Mouse (Mus musculus) testis, adult 2 months (tissue): Measurements from ENCODE around the gene Csmd2. TPM values are rescaled to one million over a fixed set of nuclear protein-coding genes. Genes with fewer than 3 reads are reported as not detected.

Experiments
- H3K27ac ChIP-seq: fragments of 200-500 bp; 2 replicates; pipeline ENCODE4 v1.5.1; 2012; ENCODE audit warnings: low read depth, low read length; ENCODE audit not compliant: control insufficient read depth, insufficient read depth
- H3K27me3 ChIP-seq: fragments of 200-500 bp; 2 replicates; pipeline ENCODE4 v1.6.1; 2012; ENCODE audit warnings: mild to moderate bottlenecking, low read length, moderate library complexity; ENCODE audit not compliant: control insufficient read depth, insufficient read depth
- H3K36me3 ChIP-seq: fragments of 200-500 bp; 2 replicates; pipeline ENCODE4 v1.6.1; 2012; ENCODE audit warnings: mild to moderate bottlenecking, low read length; ENCODE audit not compliant: control insufficient read depth, insufficient read depth
- H3K4me1 ChIP-seq: fragments of 200-500 bp; 2 replicates; pipeline ENCODE4 v1.6.1; 2012; ENCODE audit warnings: low read length; ENCODE audit not compliant: control insufficient read depth, insufficient read depth
- H3K4me3 ChIP-seq: fragments of 200-500 bp; 2 replicates; pipeline ENCODE4 v1.5.1; 2012; ENCODE audit warnings: low read depth, mild to moderate bottlenecking, low read length, moderate library complexity, mixed read lengths; ENCODE audit not compliant: control insufficient read depth
- CTCF ChIP-seq: fragments of 200-500 bp; IDR thresholded peaks from 2 replicates; pipeline ENCODE4 v1.5.1; 2012; ENCODE audit warnings: low read depth, mild to moderate bottlenecking, inconsistent platforms, low read length, moderate library complexity; ENCODE audit not compliant: control insufficient read depth, insufficient read depth, insufficient replicate concordance
- POLR2A ChIP-seq: fragments of 200-500 bp; IDR thresholded peaks from 2 replicates; pipeline ENCODE4 v1.6.1; 2012; ENCODE audit warnings: low read depth, mild to moderate bottlenecking, inconsistent platforms, low read length, moderate library complexity; ENCODE audit not compliant: control insufficient read depth
- polyA plus RNA-seq: library from polyadenylated mRNA; depleted of rRNA; stranded (reverse); fragments of >200 nt; gene quantifications from 2 replicates; pipeline ENCODE4 v1.2.3, GENCODE M21; 2012

Gene Csmd2
- polyA plus RNA-seq, 1 experiment = 2.6 TPM

- H3K36me3 ChIP-seq = no peaks in the 10 kb centered on the region
- H3K4me1 ChIP-seq = no peaks in the 10 kb centered on the region
- no peak for TF ChIP-seq CTCF
- no peak for TF ChIP-seq POLR2A
- H3K4me3 ChIP-seq = no peak overlapping the region
- no peak overlapping the region for H3K27ac ChIP-seq
- no peaks in the 10 kb centered on the region for H3K27me3 ChIP-seq
Measured at GRCm38 (mm10) chr4:128575811-128576210, 588.2 kb downstream of the Csmd2 start.

DNA sequence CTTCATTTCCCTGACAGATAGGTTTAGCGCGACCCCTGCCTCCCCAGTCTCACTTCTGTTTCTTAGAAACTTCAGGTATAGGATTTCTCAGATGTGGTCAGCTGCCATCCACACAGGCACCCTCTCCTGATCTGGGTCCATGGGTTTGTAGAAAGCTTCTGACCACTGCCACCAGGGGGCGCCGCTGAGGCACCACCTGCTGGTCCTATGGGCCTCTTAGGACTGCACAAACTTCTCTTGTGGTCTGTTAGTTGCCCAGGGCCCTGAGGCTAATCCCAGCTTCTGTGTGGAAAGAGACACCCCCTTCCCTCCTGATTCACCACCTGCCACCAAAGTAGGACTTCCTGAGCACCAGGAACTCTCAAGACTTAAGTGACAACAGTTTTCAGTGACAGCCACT lies 591.5 kb downstream of the Csmd2 start:
- TF ChIP-seq CTCF (peak; percentile 76), POLR2A (no peak)
- Histone ChIP-seq H3K4me1 (no peaks in the 10 kb centered on the region), H3K27me3 (no peaks in the 10 kb centered on the region), H3K36me3 (no peaks in the 10 kb centered on the region), H3K27ac (no peak overlapping the region), H3K4me3 (no peak overlapping the region)

DNA sequence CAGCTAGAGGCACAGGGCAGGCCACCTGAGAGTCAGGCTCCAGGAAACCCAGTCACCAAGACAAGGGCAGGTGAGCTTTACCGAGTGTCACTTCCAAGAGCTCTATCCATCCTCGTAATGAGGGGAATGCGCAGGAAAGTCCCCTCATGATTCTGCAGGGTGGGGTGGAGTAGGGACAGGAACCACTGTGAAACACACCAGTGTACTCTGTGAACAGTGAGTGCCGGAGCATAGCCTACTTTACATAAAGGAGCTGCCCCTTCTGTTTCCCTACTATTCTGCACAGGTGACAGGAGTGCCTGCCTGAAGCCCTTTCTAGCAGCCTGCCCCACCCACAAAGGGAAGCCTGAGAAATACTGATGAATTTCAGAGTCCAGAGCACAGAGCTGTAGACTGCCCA lies 605.6 kb downstream of the Csmd2 start:
- no peaks in the 10 kb centered on the region for H3K4me1 ChIP-seq
- no peak overlapping the region for H3K4me3 ChIP-seq
- H3K36me3 ChIP-seq = peaks cover 4% of the 10 kb centered on the region
- no peak for TF ChIP-seq POLR2A
- no peak for TF ChIP-seq CTCF
- H3K27me3 ChIP-seq = no peaks in the 10 kb centered on the region
- no peak overlapping the region for H3K27ac ChIP-seq

GRCm38 (mm10) chr4:128594062-128594461 lies 606.4 kb downstream of the Csmd2 start:
- Histone ChIP-seq H3K27ac (no peak overlapping the region), H3K36me3 (peaks cover 4% of the 10 kb centered on the region), H3K4me1 (no peaks in the 10 kb centered on the region), H3K4me3 (no peak overlapping the region), H3K27me3 (no peaks in the 10 kb centered on the region)
- no peak for TF ChIP-seq POLR2A
- TF ChIP-seq CTCF = no peak

DNA sequence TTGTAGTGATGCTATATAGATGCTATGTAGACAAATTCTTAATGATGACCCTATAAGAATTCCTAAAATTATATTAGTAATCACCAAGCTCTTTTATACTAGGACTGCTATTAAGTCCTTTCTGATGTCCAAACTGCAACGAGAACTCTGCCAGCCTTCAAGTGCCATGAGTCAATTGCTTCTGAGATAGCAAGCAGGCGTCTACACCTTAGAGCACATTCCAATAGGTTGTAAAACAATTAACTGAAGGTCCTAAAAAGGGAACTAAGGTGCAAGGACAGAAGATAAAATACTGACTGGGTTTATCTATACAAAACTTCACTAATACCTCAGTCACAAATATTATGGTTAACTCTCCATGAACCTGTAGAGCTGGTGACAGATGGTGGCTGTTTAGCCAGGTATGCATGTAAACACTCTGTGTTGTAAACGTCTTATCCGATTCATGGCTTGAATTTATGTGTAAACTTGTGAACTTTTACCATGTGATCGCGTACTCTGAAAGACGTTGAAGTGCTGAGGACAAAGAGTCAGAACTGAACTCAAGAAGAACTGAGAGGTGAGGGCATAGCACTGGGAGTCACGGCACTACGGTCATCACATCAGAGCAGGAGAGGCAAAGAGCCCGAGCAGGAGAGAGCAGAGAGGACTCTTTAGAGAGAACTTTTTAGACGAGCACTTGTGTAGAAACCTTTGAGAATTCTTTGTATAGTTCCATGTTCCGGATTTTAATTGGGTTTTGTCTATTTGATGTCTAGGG lies 610.3 kb downstream of the Csmd2 start:
- no peak for TF ChIP-seq CTCF
- no peak for TF ChIP-seq POLR2A
- H3K36me3 ChIP-seq = no peaks in the 10 kb centered on the region
- no peak overlapping the region for H3K27ac ChIP-seq
- no peaks in the 10 kb centered on the region for H3K4me1 ChIP-seq
- H3K27me3 ChIP-seq = no peaks in the 10 kb centered on the region
- H3K4me3 ChIP-seq = no peak overlapping the region

DNA sequence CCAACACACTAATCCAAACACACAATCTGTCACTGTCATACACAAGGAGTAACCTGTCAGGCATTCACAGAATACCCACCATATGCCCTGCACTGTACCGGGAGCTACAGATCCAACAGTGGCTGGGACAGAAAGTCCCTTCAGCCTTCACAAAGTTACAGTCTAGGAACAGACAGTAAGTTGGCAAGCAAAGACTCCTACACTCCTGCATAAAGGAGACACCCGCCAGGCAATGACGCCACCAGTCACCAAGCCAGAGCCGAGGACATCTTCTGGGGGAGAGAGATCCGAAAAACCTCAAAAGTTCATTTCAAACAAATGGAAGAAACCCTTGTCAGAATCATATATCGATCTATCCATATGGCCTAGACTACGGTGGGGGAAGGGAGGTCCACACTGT lies 618.9 kb downstream of the Csmd2 start:
- no peak for TF ChIP-seq POLR2A
- TF ChIP-seq CTCF = no peak
- Histone ChIP-seq H3K36me3 (peaks cover 3% of the 10 kb centered on the region; the same call in 1 of the 2 replicates), H3K27ac (peak overlapping the region; percentile 2; the same call in 1 of the 2 replicates), H3K27me3 (no peaks in the 10 kb centered on the region), H3K4me1 (peaks cover 7% of the 10 kb centered on the region; the same call in 1 of the 2 replicates), H3K4me3 (no peak overlapping the region)

- H3K36me3 ChIP-seq = peaks cover 3% of the 10 kb centered on the region; the same call in 1 of the 2 replicates
- peaks cover 7% of the 10 kb centered on the region; the same call in 1 of the 2 replicates for H3K4me1 ChIP-seq
- TF ChIP-seq POLR2A (no peak), CTCF (no peak)
- no peak overlapping the region for H3K27ac ChIP-seq
- H3K27me3 ChIP-seq = no peaks in the 10 kb centered on the region
- H3K4me3 ChIP-seq = no peak overlapping the region
Measured at GRCm38 (mm10) chr4:128607661-128608060, 620.0 kb downstream of the Csmd2 start.
